Mouse (Mus musculus) neural tube, embryonic 10.5 days (tissue): ENCODE results near the gene Ttf2.

Experiments
- DNase-seq: peaks from one replicate; pipeline ENCODE4 v3.0.0-alpha.2; 2017; ENCODE audit warnings: low spot score; ENCODE audit errors: extremely low spot score

The Ttf2 gene

GRCm38 (mm10) chr3:100911498-100912213, 57.8 kb downstream of the Ttf2 start:
- no peak for DNase-seq

GRCm38 (mm10) chr3:100911026-100911425, 58.4 kb downstream of the Ttf2 start:
- no peak for DNase-seq

GRCm38 (mm10) chr3:100910621-100911020, 58.8 kb downstream of the Ttf2 start:
- DNase-seq, result no peak

- DNase-seq, result no peak
Measured at GRCm38 (mm10) chr3:100908594-100908993, 60.9 kb downstream of the Ttf2 start.

- no peak for DNase-seq
Measured at GRCm38 (mm10) chr3:100906916-100907315, 62.5 kb downstream of the Ttf2 start.

- DNase-seq, result no peak
Measured at GRCm38 (mm10) chr3:100906128-100906527, 63.3 kb downstream of the Ttf2 start.

- DNase-seq, result no peak
Measured at GRCm38 (mm10) chr3:100895500-100895899, 74.0 kb downstream of the Ttf2 start.

GRCm38 (mm10) chr3:100892383-100893335, 76.8 kb downstream of the Ttf2 start:
- no peak for DNase-seq

GRCm38 (mm10) chr3:100890406-100890805, 79.1 kb downstream of the Ttf2 start:
- DNase-seq, result no peak

- DNase-seq, result no peak
Measured at GRCm38 (mm10) chr3:100889234-100889633, 80.2 kb downstream of the Ttf2 start.
